Mouse (Mus musculus) large intestine, adult 2 months (tissue): ENCODE measurements at regions not wholly inside any gene's neighbourhood (a gene's known extent, or its start where the extent isn't known, plus 50 kb on each side); places are given as distances from the start of the nearest gene placed in this dataset.
A peak's percentile ranks its signal among the peaks of the same experiment; 100 is the strongest.

ENCODE experiments used
- DNase-seq: peaks from one replicate; pipeline ENCODE4 v3.0.0-alpha.2; 2012; ENCODE audit warnings: low read depth, low spot score
- WGBS: fragments of 180-500 bp; shearing (Covaris S2); methylation state at CpG from one replicate; pipeline ENCODE4 v1.1.7; 2018; 5-methylcytosine and 5-hydroxymethylcytosine counted together

DNA sequence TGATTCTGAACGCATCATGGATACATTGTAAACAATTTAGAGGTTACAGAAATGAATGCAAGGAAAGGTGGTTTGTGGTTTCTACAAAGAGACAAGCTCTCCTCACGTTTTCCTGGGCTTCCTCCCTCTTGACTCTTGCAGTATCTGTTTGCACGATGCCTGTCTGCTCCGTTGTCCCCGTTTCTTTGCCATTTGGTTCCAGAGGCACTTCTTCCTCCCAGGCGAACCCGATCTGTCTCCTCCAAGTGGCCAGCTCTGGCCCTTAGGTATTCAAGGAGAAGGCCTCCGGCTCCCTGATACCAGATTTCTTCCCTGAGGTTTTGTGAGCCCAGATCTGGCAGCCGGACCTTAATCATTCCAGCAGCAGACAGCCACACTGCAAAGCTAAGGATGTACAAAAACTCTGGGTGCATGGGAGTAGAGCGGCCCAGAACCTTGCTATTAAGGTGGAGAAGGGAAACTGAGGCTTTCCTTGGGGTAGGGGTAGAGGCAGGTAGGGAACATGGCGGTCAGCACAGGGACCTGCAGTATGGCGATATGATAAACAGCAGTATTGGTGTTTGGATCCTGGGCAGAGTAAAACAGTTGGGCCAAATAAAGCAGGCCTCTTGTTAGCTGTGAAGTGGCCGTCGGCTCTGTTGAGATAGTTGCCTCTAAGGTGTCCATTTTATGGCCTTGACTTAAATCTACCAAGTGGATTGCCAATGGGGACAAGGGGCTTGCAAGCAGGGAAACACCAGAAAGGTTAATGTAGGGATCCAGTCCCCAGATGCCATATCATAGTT lies 76.0 kb upstream of the Wnt7b start:
- WGBS, result 36% methylated on average over 14 of the region's 14 CpGs
- no peak for DNase-seq

DNA sequence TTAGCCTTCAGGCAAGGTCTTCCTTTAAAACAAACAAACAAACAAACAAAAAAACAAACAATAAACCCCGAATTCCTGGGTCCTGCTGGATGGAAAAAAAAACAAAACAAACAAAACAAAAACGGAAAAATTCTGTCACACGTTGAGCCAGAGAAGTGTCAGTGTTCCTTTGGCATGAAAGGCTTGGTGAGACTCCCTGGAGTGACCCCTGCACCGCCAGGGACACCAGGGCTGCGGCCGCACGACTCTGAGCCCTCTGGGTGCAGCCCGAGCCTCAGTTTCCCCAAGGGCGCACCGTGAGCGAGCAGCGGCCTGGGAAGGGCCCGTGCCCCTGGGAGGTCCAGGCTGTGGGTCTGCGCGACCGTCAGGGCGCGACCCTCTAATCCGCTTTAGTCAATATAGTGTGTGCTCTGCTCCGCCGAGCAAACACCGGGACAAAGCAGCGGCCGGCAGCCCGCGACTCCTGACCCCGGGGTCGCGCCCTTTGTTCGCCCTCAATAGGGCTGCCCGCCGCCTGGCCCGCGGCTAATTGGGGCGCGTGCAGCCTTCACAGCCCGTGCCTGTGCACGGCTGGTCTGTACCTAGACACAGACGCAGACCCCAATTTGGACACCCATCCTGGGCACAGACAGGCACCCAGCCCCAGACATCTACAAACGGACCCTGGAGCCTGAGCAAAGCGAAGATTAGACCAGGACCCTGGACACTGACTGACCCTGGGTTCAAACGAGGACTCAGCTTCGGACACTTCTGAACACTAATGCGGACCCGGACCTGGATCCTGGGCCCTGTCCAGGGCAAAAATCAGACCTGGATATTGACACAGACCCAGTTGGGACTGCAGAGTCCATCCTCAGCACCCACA lies 74.0 kb upstream of the Ppara start:
- DNase-seq, result no peak
- 73% methylated on average over 45 of the region's 45 CpGs for WGBS

DNA sequence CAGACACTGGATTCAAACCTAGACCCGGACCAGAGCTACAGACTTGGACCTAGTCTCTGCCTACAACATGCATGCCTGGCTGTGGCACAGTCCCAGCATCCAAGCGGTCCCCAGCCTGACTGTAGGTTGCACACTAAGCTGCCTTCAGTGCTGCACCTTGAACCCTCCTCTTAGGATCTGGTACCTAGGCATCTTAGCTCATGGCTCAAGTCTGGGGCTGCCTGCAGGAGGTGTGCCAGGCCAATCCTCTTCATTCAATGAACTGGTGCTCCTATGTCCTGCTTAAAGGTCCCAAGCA lies 73.4 kb upstream of the Ppara start:
- no peak for DNase-seq

DNA sequence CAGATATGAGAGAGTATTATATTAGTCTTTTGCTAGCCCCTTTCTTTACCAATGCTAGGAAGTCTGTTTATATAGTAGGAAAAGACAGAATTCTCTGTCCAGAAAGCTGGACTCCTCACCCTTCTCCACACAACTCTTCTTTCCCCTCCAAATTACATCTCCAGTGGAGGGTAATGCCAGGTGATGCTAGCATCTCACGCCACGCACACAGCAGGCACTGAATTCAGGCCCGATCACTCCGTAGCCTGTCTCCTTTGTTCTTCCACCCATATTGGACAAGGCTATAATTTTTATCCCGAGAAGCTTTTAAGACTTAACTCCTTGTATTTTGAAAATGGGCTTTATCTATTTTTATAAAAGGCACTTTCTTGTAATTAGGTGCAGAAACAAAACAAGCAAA lies 73.0 kb upstream of the Ppara start:
- WGBS, result 94% methylated on average over 5 of the region's 5 CpGs
- no peak for DNase-seq

More for the DNA sequence above, 73.4 kb upstream of the Ppara start:
- WGBS, result 87% methylated on average over 2 of the region's 2 CpGs

DNA sequence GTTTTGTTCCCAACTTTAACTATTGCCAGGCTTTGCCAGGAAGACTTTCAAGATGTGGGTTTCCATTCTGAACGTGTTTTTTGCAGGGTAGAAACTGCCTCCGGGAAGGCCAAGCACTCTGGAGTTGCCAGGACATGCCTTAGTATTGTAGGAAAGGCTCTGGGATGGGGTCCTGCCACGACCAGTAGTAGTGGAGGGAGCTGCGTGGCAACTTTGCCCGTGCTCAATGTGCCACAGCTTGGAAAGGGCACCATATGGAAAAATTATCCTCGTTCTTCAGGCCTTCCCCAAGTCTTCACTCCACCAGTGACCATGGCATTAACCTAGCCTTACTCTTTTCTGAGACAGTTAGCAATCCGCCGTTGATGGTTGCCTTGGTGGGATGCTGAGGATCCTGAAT lies 72.5 kb upstream of the Ppara start:
- DNase-seq, result no peak
- 88% methylated on average over 8 of the region's 8 CpGs for WGBS

DNA sequence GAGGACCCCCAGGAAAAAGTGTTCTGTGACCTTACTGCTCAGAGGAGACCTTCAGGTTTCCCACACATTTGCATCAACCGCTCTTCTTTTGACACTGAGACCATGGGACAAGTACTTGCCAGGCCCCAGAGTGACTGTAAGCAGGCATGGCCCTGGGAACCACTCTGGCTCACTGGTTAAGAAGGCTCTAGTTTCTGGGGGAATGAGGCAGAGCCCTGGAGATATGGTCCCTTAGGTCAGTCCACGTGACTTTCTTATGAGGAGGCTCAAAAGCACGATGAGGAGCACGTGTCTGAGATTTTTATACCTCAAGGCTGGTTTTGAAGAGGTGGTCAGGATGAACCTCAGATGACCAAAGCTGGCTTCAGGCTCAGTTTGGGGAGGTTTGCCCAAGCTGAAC lies 72.1 kb upstream of the Ppara start:
- DNase-seq, result no peak
- WGBS, result 70% methylated on average over 4 of the region's 4 CpGs

DNA sequence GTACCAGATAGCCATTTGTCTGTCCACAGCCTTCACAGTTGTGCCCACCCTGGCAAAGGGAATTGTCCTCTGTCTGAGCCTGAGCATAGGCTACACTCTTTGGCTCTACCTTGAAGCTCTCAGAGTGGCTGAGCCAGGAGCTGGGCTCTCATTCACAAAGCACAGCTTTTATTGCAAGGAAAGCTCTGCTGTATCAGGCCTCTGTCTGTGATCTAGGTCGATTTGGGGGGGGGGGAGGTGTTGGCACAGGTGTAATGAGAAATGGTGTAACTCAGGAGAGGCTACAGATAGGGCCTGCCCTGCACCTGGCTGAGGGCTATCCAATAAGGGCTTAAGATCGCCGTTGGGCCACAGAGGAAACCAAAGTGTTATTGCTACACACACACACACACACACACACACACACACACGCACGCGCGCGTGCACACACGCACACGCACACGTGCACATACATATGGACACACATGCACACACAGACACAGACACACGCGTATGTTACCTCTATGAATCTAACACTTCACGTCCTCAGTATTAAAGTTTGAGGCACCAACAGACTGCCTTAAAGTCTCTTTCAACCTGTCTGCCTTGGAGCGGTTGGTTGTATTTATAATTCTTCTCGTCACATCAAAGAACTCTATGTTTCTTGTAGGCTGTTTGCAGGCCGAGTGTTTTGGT lies 70.9 kb upstream of the Ppara start:
- peak; percentile 24 for DNase-seq
- 55% methylated on average over 17 of the region's 17 CpGs for whole genome bisulfite sequencing

DNA sequence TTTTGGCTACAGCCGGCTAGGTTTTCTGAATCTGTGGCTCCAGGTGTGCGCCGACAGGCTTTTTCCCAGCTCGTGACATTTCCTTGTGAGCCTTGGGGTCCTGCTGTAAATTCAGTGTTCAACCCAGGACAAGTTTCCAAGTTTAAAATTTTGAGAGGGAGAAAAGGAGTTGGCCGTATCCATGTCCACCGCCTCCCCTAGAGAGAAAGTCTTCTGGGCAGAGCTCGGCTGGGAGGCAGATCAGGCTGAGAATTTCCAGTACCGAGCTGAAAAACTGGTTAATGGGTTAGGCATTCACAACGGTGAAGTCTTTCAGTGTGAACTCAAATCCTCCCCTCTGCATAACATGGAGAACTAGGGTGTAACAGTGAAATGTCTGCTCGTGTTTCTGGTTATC lies 70.4 kb upstream of the Ppara start:
- DNase-seq, result no peak
- 28% methylated on average over 10 of the region's 10 CpGs for WGBS

DNA sequence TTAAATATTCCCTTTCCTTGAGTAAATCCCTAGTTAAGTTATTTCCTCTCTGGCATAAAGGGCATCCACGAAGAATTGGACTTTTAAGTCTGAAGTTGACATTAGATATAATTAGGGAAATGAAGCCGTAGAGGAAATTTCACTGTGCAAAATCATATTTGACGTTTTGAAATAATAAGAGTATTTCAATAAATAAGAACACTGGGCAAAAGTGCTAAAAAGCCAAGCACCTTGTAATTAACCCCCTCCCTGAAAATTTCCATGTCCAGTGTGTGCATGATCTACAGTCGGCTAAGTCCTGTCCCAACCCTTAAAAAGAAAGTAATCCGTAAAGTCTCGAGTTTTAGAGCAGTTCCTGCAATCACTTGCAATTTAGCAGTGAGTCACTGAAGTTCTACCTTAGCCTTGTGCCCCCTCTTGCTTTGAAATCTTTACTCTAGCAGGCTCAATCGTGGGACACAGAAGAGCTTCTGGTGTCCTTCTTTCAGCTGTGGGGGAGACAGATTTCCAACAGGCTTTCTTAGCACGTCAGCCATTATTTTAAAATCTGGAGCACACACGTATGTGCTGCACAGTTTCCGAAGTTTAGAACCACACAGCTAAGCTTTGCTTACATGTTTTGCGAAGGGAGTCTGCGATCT lies 69.5 kb upstream of the Ppara start:
- WGBS, result 26% methylated on average over 12 of the region's 12 CpGs
- DNase-seq, result no peak

DNA sequence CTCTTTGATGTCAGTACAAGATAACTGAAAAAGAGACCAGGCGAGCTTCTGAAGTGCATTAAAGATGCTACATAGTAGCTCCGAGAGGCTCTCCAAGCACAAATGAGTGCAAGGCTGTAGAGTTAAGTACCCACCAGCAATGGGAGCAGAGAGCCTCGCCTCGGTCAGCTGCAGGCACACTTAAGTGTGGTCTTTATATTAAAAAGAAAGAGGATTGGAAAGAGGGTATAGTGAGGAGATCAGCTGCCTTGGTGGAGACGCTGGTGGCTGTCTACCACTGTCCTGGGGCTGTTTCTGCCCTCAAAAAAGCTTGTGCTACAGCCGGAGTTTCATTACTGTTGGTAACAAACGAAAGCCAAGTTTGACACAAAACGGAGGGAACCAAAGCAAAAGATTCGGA lies 68.3 kb upstream of the Ppara start:
- DNase-seq, result no peak
- WGBS, result 25% methylated on average over 9 of the region's 9 CpGs

DNA sequence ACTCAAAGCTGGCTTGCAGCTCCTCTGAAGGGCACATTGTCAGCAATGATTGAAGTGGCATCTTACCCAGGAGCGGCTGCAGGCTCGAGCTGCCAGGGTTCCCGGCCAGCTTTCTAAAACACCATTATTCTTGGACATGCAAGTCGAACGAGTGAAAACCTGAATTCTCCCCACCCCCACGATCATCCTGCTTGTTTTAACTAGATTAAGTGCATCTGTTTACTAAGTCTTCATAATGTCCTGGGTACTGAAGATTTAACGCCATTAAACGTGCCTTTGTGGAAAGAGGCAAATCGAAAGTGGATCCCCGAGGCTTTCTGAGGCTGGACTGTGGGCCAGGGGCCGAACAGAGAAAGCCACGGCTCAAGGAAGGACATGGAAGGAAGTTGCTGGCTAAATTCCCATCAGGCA lies 67.4 kb upstream of the Ppara start:
- no peak for DNase-seq
- 12% methylated on average over 12 of the region's 12 CpGs for WGBS

DNA sequence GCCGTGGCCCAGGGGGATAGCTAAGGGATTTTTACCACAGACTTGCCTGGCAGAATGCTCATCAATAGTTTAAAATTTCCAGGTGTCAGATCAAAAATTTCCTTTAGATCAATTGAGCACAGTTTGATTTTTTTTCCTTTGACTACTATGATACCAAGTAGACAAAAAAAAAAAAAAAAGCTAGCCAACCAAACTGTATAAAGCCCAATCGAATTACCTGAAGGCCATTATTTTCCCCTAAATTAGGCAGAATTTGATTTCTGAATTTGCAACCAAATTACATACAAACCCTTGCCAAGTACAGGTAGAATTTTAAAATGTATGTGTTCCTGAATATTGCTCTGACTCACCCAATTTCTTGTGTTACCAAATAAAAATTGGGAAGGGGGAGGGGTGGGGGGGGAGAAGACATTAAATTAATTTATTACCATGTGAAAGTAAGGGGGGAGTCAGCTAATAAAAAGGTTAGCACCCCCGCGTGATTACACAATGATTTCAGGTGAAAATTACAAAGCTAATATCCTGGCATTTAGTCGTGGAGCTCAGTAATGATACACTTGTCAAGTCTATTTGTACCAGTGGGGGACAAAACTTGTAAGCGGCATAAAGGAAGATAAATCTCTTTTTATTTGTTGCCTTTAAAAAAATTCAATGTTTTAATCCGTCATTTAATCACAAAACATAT lies 66.7 kb upstream of the Ppara start:
- 34% methylated on average over 7 of the region's 7 CpGs for WGBS
- no peak for DNase-seq

DNA sequence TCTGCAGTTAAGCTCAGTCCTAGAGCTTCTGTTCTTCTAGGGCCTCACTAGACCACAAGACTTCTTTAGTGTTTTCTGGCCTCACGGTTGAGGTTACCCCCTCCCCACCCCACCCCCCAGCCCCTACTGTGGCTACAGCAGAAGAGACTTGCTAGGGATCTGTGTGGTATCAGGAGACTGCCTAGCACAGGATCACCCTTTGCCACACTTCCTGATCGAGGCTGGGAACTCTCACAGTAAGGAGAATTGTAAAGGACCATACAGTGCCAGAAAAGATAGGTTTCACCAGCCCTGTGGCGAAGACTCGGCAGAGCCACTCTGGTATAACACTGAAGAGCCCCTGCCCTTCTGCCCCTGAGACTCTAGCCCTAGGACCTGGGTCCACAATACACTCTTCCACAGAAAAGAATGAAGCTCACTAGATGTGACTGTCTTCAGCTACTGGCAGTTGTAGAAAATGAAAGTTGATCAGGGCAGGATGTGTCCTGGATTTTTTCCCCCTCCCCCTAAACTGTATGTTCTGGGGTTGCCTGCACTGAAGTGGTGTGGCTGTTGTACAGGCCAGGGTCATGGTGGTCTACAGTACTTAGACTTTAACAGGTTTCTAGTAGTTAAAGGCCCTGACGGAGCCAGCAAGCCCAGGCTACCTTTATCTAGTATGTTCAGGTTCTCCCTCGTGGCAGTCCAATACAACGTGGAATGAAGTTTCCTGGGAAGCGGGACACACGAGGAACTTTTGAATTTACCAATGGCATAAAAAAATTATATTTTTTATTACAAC lies 65.7 kb upstream of the Ppara start:
- 8% methylated on average over 9 of the region's 9 CpGs for WGBS
- no peak for DNase-seq

DNA sequence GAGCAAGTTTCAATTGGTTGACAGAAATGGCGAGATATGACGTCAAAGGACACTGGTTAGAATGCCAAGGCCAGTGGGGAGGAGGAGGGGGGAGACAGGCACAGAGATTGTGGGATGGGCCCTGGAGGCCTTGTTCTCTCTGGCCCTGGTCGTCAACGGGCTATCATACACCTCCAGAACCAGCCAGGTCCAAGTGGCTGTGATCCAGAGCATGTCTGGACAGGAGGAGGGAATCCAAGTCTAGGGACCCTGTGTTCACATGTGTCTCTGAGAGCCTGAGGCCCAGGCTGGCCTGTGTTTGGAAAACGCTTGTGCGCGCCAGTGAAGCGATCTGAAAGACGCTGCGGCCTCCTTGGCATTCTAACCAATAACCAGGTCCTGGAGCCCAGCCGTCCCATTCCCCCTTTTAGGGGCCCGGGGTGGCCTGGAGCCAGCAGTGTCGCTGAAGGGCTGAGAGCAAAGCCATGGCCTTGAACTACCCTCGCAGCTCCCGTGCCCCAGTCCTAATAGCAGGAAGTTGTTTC lies 65.1 kb upstream of the Ppara start:
- no peak for DNase-seq
- WGBS, result 6% methylated on average over 15 of the region's 15 CpGs

DNA sequence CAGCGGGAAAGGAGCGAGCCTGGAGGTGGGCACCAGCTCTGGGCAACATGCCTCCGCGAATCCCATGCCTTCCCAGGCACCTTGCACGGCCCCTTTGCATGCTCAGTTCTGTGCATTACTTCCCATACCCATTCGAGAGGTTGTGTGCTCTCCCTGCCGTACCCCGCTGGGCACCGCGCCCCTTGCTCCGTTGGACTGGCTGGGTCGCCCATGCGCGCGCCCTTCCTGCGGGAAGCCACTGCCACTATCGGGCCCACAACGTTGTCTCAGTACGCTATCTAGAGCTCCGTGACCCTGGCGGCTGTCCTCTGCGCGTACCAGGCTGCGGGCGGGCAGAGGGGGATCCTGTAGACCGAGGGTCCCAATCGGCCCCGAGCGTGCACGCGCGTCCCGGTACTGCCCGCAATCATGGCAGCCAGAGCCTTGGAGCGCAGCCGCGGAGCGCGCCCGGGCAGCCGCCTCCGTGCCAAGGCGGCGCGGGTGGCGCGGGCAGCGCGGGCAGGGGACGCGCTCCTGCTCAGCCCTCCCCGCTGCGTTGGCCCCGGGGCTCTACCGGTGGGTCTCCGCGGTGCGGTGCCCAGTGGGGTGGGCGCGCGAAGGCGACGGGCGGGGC lies 64.5 kb upstream of the Ppara start:
- DNase-seq, result no peak
- WGBS, result 1% methylated on average over 63 of the region's 64 CpGs

DNA sequence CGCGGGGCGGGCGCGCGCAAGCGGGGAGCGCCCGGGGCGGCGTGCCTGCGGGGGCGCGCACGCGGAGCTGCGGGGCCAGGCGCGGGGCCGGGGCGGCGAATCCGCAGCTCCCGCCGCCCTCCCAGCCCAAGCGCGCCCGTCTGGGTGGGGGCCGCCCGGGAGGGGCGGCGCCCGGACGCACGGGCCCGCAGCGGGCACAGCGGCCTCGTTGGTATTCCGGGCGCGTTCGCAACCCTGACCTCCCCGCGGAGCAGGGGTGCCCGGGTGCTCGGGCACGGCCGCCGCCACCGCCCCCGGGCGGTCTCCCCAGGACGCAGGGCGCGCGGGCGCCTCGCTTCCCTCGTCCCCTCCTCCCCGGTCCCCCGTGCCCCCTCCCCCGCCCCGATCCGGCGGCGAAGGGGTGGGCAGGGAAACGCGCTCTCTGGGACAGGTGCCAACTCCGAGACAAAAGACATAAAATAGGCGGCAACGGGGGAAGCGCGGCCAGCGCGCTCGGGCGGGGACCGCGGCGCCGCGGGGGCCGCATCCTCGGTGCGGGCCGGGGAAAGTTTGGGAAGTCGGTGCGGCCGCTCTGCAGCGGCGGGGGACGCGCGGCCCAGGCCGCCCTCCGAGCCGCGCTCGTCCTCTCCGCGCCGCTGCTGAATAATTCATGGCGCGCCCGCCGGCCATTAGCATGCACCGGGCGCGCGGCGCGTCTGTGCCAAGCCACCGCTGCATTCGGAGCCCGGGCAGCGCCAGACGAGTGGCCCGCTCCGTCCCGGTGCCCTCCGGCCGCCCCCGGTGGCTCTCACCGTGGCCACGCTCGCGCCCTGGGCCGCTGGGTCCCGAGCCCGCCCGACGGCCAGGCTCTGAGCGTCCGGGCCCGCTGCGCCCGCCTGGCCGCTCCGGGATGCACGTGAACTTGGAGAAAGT lies 63.7 kb upstream of the Ppara start:
- WGBS, result 2% methylated on average over 139 of the region's 141 CpGs
- no peak for DNase-seq

DNA sequence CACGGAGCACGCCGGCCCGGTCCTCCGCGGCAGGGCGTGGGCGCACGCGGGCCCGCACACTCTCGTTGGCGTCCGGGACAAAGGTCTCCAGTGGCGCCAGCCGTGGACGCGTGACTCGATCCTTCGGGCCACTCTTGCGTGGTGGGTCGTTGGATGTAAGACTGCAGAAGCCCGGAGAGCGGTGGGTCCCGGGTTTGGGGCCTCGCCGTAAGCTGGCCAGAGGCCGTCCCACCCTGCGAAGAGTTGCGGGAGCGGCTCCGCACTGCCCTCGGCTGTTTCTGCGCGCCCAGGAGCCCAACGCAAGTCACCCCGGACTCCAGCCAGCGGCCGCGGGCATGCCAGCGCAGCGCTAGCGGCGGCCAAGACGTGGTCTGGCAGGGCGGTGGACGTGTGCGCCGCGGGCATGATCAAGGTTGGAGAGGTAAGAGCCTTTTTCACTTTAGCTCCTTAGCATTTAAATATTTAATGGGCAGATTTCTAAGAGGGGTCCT lies 63.0 kb upstream of the Ppara start:
- no peak for DNase-seq
- WGBS, result under 1% methylated on average over 50 of the region's 50 CpGs
